Mouse (Mus musculus): ENCODE measurements at regions not wholly inside any gene's neighbourhood (a gene's known extent, or its start where the extent isn't known, plus 50 kb on each side); places are given as distances from the start of the nearest gene placed in this dataset.

GRCm38 (mm10) chr3:54597326-54598274, 95.0 kb upstream of the Supt20 start:
- DNase-seq (ENCODE audit: low spot score in 2 of 2) = no peak

GRCm38 (mm10) chr3:54598296-54598695, 94.3 kb upstream of the Supt20 start:
- no peak for DNase-seq (ENCODE audit: low spot score in 2 of 2)

GRCm38 (mm10) chr3:54604705-54605379, 87.8 kb upstream of the Supt20 start:
- DNase-seq (ENCODE audit: low spot score in 2 of 2) = no peak

GRCm38 (mm10) chr3:54611431-54611990, 81.1 kb upstream of the Supt20 start:
- no peak for DNase-seq (ENCODE audit: low spot score in 2 of 2)

GRCm38 (mm10) chr3:54613845-54614244, 78.8 kb upstream of the Supt20 start:
- no peak for DNase-seq (ENCODE audit: low spot score in 2 of 2)

- no peak for DNase-seq (ENCODE audit: low spot score in 2 of 2)
These were observed 75.3 kb upstream of the Supt20 start for GRCm38 (mm10) chr3:54617298-54617697.

- DNase-seq (ENCODE audit: low spot score in 2 of 2) = no peak
These were observed 74.3 kb upstream of the Supt20 start for GRCm38 (mm10) chr3:54618286-54618685.

- no peak for DNase-seq (ENCODE audit: low spot score in 2 of 2)
These were observed 62.4 kb upstream of the Supt20 start for GRCm38 (mm10) chr3:54630254-54630653.

- no peak for DNase-seq (ENCODE audit: low spot score in 2 of 2)
These were observed 59.9 kb upstream of the Supt20 start for GRCm38 (mm10) chr3:54632731-54633130.

- no peak for DNase-seq (ENCODE audit: low spot score in 2 of 2)
These were observed 59.2 kb upstream of the Supt20 start for GRCm38 (mm10) chr3:54633446-54633845.

- no peak for DNase-seq (ENCODE audit: low spot score in 2 of 2)
These were observed 58.2 kb upstream of the Supt20 start for GRCm38 (mm10) chr3:54634456-54634855.

All from frontal cortex, postnatal 25 days (tissue).